Mouse (Mus musculus) spleen, adult 10 weeks (tissue): Measurements from ENCODE around the gene Gipc2. TPM values are rescaled to one million over a fixed set of nuclear protein-coding genes. Genes with fewer than 3 reads are reported as not detected.

Experiments
- polyA plus RNA-seq: library from polyadenylated mRNA; stranded (reverse); fragments of 350-450 nt; fragmentation: Illumina TruSeq; extraction: RNeasy Lipid Tissue Mini Kit (QIAGEN cat#74804); gene quantifications from one replicate; pipeline ENCODE4 v1.2.3, GENCODE M21; 2015; ENCODE audit warnings: low replicate concordance; ENCODE audit not compliant: insufficient read depth

Gene Gipc2
- 1.2 TPM for polyA plus RNA-seq

DNA sequence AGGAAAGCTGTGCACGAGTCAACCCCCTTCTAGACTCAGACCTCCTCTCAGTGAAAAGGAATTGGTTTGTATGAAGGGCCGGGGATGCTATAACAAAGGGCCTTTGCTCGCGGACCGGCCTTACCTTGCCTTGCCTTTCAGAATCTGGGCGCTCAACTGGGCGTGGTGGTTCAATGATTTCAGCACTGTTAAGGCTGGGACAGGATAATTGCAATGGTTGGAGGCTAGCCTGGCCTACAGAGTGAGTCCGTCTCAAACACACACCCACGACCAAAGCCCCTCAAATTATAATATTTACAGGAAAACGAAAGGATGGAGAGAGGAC lies at the start of gene Gipc2:
Gipc2 (minus strand) TSS at position 132 of the 325 bp plus-strand sequence.

DNA sequence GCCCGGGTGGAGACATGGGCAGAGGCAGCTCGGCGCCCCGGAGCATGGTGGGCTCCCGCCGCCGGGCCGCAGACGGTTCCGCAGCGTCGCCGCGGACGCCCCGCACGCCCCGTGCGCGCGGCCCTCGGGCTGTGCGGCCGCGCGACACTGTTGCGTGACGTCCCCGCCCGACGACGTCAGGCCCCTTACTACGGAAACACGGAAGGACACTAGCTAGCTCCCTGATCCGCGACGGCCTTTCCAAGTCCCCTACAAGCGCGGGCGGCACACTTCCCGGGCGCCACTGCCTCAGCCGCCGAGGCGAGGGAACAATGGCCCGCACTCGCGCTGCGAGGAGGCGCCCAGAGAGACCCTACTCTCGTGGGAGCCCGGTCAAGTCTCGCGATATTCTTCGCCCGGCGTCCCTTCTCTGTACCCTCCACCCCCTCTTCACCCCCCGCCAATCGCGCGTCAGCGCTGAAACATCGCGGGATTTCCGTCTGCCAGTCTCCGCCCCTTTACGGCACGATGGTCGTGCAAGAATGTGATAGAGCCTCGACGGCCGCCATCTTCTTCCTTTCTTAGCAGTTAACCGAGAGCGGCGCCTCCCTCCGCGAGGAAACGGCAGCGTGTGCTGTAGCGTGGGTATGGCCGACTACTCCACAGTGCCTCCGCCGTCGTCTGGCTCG lies 44.1 kb upstream of the Gipc2 start, which contains the start of the genes Dnajb4 and Fubp1:
Dnajb4 (minus strand) TSS at position 336 of the 668 bp plus-strand sequence.
Fubp1 (plus strand) TSS at position 456 of the 668 bp plus-strand sequence.

Other genes starting within 250 kb of the Gipc2 start
- gene Dnajb4, start 44.1 kb upstream of the Gipc2 start, polyA plus RNA-seq = 43.9 TPM
- gene Fubp1, start 44.2 kb upstream of the Gipc2 start, polyA plus RNA-seq = 217 TPM
- 20.7 TPM for gene Nexn, start 100.1 kb upstream of the Gipc2 start, polyA plus RNA-seq
- 18.7 TPM for gene Miga1, start 174.2 kb upstream of the Gipc2 start, polyA plus RNA-seq
- 72.5 TPM for gene Usp33, start 180.2 kb upstream of the Gipc2 start, polyA plus RNA-seq
- 72.4 TPM for gene Zzz3, start 229.2 kb upstream of the Gipc2 start, polyA plus RNA-seq